Mouse (Mus musculus) spleen, postnatal 4 days (tissue): ENCODE measurements around the gene Sf3a3.

Experiments used
- DNase-seq, 2 experiments: peaks; one replicate each; pipeline ENCODE4 v3.0.0; 2022; ENCODE audit warnings: low spot score in 2 of 2

Gene Sf3a3

GRCm38 (mm10) chr4:124781361-124781760 is 66.8 kb downstream of the Sf3a3 start:
- no peak for DNase-seq
